Mouse (Mus musculus): ENCODE measurements at regions not wholly inside any gene's neighbourhood (a gene's known extent, or its start where the extent isn't known, plus 50 kb on each side); places are given as distances from the start of the nearest gene placed in this dataset.

GRCm38 (mm10) chr15:70993397-70993796, 2841.0 kb upstream of the Gm6569 start:
- no peak overlapping the region for H3K4me2 ChIP-seq (ENCODE audit: insufficient read depth, low read depth, poor library complexity, severe bottlenecking)

GRCm38 (mm10) chr15:71010362-71010761, 2824.0 kb upstream of the Gm6569 start:
- Histone ChIP-seq H3K27ac (ENCODE audit: insufficient read depth, low read depth) (no peak overlapping the region), H3K4me3 (replicated peaks in 1 of 3; ENCODE audit: low read depth in 2 of 3, low read length in 2 of 3, poor library complexity in 1 of 3) (no peak overlapping the region), H3K4me2 (ENCODE audit: insufficient read depth, low read depth, poor library complexity, severe bottlenecking) (no peak overlapping the region), H3K4me1 (ENCODE audit: control insufficient read depth in 1 of 2, insufficient read depth in 2 of 2) (no peaks in the 10 kb centered on the region), H3K9me3 (replicated peaks; ENCODE audit: low read length) (peaks cover 24% of the 10 kb centered on the region), H3K9ac (ENCODE audit: insufficient read depth, low read depth) (no peak overlapping the region), H3K27me3 (replicated peaks) (no peaks in the 10 kb centered on the region), H3K36me3 (replicated peaks in 1 of 2; ENCODE audit: control insufficient read depth in 1 of 2, insufficient read depth in 1 of 2, low read length in 1 of 2) (no peaks in the 10 kb centered on the region), H3K79me2 (replicated peaks; ENCODE audit: control insufficient read depth, extremely low read depth, insufficient read depth, poor library complexity, severe bottlenecking) (no peaks in the 10 kb centered on the region)
- in situ Hi-C loops (cut with MboI; ENCODE audit: low pct_ligation_motif_present, low pct_unique_long_range_greater_than_20kb, low sequenced_read_pairs) = no loop called here
- no peak for DNase-seq (ENCODE audit: extremely low read depth)
- no peak for TF ChIP-seq CHD1 (IDR thresholded peaks at IDR 0.05; ENCODE audit: low read depth, low read length)
- dilution Hi-C loops (cut with MboI; ENCODE audit: extremely low pct_ligation_motif_present, extremely low pct_unique_long_range_greater_than_20kb, low sequenced_read_pairs) = no loop called here

More at GRCm38 (mm10) chr15:70993397-70993796, 2841.0 kb upstream of the Gm6569 start:
- DNase-seq (ENCODE audit: extremely low read depth) = no peak
- no peaks in the 10 kb centered on the region for H3K79me2 ChIP-seq (replicated peaks; ENCODE audit: control insufficient read depth, extremely low read depth, insufficient read depth, poor library complexity, severe bottlenecking)
- TF ChIP-seq CHD2 (IDR thresholded peaks at IDR 0.05; ENCODE audit: low read length) (no peak), ETS1 (conservative IDR thresholded peaks at IDR 0.05; ENCODE audit: low read depth, low read length) (no peak)
- no peak overlapping the region for H3K9ac ChIP-seq (ENCODE audit: insufficient read depth, low read depth)
- H3K4me1 ChIP-seq (ENCODE audit: control insufficient read depth in 1 of 2, insufficient read depth in 2 of 2) = no peaks in the 10 kb centered on the region
- peaks cover 31% of the 10 kb centered on the region for H3K9me3 ChIP-seq (replicated peaks; ENCODE audit: low read length)
- no peak overlapping the region for H3K27ac ChIP-seq (ENCODE audit: insufficient read depth, low read depth)
- no peaks in the 10 kb centered on the region for H3K36me3 ChIP-seq (replicated peaks in 1 of 2; ENCODE audit: control insufficient read depth in 1 of 2, insufficient read depth in 1 of 2, low read length in 1 of 2)
- H3K4me3 ChIP-seq (replicated peaks in 1 of 3; ENCODE audit: low read depth in 2 of 3, low read length in 2 of 3, poor library complexity in 1 of 3) = no peak overlapping the region
- H3K27me3 ChIP-seq (replicated peaks) = no peaks in the 10 kb centered on the region
- dilution Hi-C loops (cut with MboI; ENCODE audit: extremely low pct_ligation_motif_present, extremely low pct_unique_long_range_greater_than_20kb, low sequenced_read_pairs) = no loop called here
- in situ Hi-C loops (cut with MboI; ENCODE audit: low pct_ligation_motif_present, low pct_unique_long_range_greater_than_20kb, low sequenced_read_pairs) = no loop called here

- Histone ChIP-seq H3K36me3 (replicated peaks in 1 of 2; ENCODE audit: control insufficient read depth in 1 of 2, insufficient read depth in 1 of 2, low read length in 1 of 2) (no peaks in the 10 kb centered on the region), H3K9me3 (replicated peaks; ENCODE audit: low read length) (peaks cover 22% of the 10 kb centered on the region), H3K9ac (ENCODE audit: insufficient read depth, low read depth) (no peak overlapping the region), H3K27ac (ENCODE audit: insufficient read depth, low read depth) (no peak overlapping the region), H3K4me3 (replicated peaks in 1 of 3; ENCODE audit: low read depth in 2 of 3, low read length in 2 of 3, poor library complexity in 1 of 3) (no peak overlapping the region), H3K4me1 (ENCODE audit: control insufficient read depth in 1 of 2, insufficient read depth in 2 of 2) (no peaks in the 10 kb centered on the region), H3K79me2 (replicated peaks; ENCODE audit: control insufficient read depth, extremely low read depth, insufficient read depth, poor library complexity, severe bottlenecking) (no peaks in the 10 kb centered on the region), H3K4me2 (ENCODE audit: insufficient read depth, low read depth, poor library complexity, severe bottlenecking) (no peak overlapping the region), H3K27me3 (replicated peaks) (no peaks in the 10 kb centered on the region)
- no peak for TF ChIP-seq IRF4 (IDR thresholded peaks at IDR 0.05; ENCODE audit: low read depth, low read length)
- no peak for TF ChIP-seq HCFC1 (IDR thresholded peaks at IDR 0.05; ENCODE audit: low read depth, low read length)
- no peak for TF ChIP-seq POLR2AphosphoS2 (IDR thresholded peaks at IDR 0.05; ENCODE audit: low read depth, low read length)
- no peak for TF ChIP-seq RAD21 (IDR thresholded peaks at IDR 0.05; ENCODE audit: low read depth, low read length)
- TF ChIP-seq USF1 (IDR thresholded peaks at IDR 0.05; ENCODE audit: low read depth, low read length) = no peak
- TF ChIP-seq MXI1 (IDR thresholded peaks at IDR 0.05; ENCODE audit: low read depth, low read length) = no peak
- no peak for TF ChIP-seq KAT2A (IDR thresholded peaks at IDR 0.05; ENCODE audit: insufficient replicate concordance, low read length)
- dilution Hi-C loops (cut with MboI; ENCODE audit: extremely low pct_ligation_motif_present, extremely low pct_unique_long_range_greater_than_20kb, low sequenced_read_pairs) (no loop called here), in situ Hi-C loops (cut with MboI; ENCODE audit: low pct_ligation_motif_present, low pct_unique_long_range_greater_than_20kb, low sequenced_read_pairs) (no loop called here)
- no peak for DNase-seq (ENCODE audit: extremely low read depth)
These were observed 2823.6 kb upstream of the Gm6569 start for GRCm38 (mm10) chr15:71010773-71011172.
